Mouse (Mus musculus) testis, adult 2 months (tissue): ENCODE measurements at regions not wholly inside any gene's neighbourhood (a gene's known extent, or its start where the extent isn't known, plus 50 kb on each side); places are given as distances from the start of the nearest gene placed in this dataset.

Source experiments
- CTCF ChIP-seq: fragments of 200-500 bp; IDR thresholded peaks from 2 replicates; pipeline ENCODE4 v1.5.1; 2012; ENCODE audit warnings: low read depth, mild to moderate bottlenecking, inconsistent platforms, low read length, moderate library complexity; ENCODE audit not compliant: control insufficient read depth, insufficient read depth, insufficient replicate concordance
- POLR2A ChIP-seq: fragments of 200-500 bp; IDR thresholded peaks from 2 replicates; pipeline ENCODE4 v1.6.1; 2012; ENCODE audit warnings: low read depth, mild to moderate bottlenecking, inconsistent platforms, low read length, moderate library complexity; ENCODE audit not compliant: control insufficient read depth

DNA sequence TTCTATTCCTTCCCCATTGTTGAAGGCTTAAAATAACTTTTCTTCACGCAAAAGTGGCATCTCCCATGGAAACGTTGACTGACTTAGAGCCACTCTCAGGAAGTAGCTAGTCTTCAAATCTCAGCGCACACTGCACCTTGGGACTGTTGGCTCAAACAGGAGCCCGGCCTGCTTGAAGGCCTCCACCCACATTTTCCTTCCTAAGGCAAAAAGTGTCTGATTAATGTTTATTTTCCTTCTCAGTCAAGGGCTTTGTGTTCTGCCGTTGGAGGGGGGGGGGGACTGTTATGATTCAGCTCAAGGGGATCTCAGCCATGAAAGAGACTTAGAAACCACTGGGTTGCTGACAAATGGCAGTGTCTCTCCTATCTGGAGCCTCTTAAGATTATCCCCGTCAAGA, 56.5 kb upstream of the Arntl start:
- TF ChIP-seq POLR2A = no peak
- TF ChIP-seq CTCF = no peak
